Mouse (Mus musculus): ENCODE data around the gene Tnfrsf18. TPM values are rescaled to one million over a fixed set of nuclear protein-coding genes. Genes with fewer than 3 reads are reported as not detected.

Gene Tnfrsf18
- polyA plus RNA-seq, 1 experiment from 2014 or later: 2.0 TPM

DNA sequence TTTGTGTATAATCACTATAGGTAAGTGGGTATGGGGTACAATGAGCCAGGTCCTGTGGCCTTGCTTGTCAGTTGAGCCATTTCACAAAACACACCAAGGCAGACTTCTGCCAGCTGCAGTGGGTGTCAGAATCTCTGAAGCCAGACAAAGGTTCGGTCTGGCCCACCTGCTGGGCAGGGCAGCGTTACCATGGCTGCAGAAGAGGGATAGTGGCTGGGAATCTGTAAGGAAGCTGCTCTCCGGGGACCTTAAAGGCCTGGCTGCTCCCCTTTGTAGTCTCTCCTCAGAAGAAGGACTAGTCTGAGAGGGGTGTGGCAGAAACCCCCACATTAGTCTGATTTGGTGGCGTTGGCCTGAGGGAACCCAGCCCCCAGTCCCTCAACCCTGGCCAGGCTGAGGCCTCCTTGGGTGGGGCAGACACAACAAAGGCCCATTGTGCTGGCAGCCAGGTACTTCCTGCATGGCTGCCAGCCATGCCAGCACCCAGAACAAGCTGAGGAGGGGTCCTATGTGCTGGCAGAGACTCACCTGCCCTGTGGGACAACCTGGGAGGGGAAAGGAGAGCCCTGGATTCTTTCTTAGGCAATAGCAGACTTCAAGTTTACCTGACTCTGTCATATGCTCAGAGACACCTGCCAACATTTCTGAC, 38.0 kb downstream of the Tnfrsf18 start:
- Histone ChIP-seq H3K27me3 (replicated peaks) (peaks cover 4% of the 10 kb centered on the region; the same call in 1 of the 2 replicates), H3K9ac (no peak overlapping the region), H3K27ac (no peak overlapping the region), H3K36me3 (no peaks in the 10 kb centered on the region), H3K4me1 (peaks cover 6% of the 10 kb centered on the region), H3K9me3 (no peaks in the 10 kb centered on the region), H3K4me3 (no peak overlapping the region), H3K4me2 (replicated peaks) (no peak overlapping the region)
- ATAC-seq (ENCODE audit: low FRiP score, low read depth): peak; percentile 41; the same call in 1 of the 2 replicates
- 6% methylated on average over 4 of the region's 4 CpGs for WGBS

DNA sequence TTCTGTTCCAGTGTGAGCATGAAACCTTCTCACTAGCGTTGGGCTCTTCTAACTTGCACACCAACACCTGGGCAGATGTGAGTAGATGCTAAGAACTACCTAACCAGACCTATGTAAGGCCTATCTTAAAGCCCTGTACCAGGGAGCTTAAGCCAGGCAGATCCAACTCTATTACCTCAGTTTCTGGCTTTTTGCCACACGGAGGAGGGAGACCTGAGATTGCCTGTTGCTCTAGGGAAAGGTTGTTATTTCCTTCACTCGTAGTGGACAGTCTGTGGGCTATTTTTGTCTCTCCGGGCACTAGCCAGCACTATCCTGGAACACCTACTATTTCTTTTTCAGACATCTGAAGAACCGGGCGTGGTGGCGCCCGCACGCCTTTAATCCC, 38.5 kb downstream of the Tnfrsf18 start:
- Histone ChIP-seq H3K4me2 (replicated peaks) (no peak overlapping the region), H3K9me3 (no peaks in the 10 kb centered on the region), H3K27me3 (replicated peaks) (peaks cover 4% of the 10 kb centered on the region; the same call in 1 of the 2 replicates), H3K27ac (no peak overlapping the region), H3K9ac (no peak overlapping the region), H3K4me1 (peaks cover 6% of the 10 kb centered on the region), H3K4me3 (no peak overlapping the region), H3K36me3 (no peaks in the 10 kb centered on the region)
- ATAC-seq (ENCODE audit: low FRiP score, low read depth): no peak
- 86% methylated on average over 9 of the region's 9 CpGs for WGBS

DNA sequence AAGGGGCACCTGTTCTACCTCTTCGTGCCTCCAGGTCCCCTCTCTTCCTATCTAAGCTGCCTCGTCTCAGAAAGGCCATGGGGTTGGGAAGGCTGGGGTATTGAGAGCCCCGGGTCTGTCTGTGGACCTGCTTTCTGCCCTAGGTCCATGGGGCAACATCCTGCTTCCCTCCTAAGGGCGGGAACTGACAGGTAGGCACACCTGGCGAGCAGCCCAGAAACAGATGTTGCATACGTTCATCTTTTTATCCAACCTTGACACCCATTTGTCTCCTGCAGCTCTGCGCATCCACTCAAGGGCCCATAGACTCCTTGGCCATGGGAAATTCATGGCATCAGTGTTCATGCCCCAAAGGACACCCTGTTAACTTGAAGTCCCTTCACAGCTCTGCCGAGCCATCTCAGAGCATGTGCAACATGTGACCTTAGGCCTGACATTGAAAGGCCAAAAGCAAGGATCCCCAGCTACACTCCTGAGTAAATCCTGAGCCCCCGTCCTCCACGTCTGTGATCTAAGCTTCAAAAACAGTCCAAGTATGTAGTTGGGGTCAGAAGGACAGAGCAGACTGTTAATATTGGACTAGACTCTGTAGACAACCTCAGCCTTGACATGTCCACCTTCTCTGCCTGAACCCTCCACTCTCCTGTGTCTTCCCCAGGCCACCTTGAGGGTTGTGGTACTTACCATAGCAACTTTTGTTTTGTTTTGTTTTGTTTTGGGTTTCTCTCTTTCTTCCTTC, 39.4 kb downstream of the Tnfrsf18 start:
- no peak overlapping the region for H3K9ac ChIP-seq
- peaks cover 10% of the 10 kb centered on the region for H3K4me1 ChIP-seq
- no peaks in the 10 kb centered on the region for H3K36me3 ChIP-seq
- no peaks in the 10 kb centered on the region for H3K9me3 ChIP-seq
- H3K27ac ChIP-seq: no peak overlapping the region
- no peak overlapping the region for H3K4me2 ChIP-seq (replicated peaks)
- H3K27me3 ChIP-seq (replicated peaks): no peaks in the 10 kb centered on the region
- WGBS: 88% methylated on average over 10 of the region's 10 CpGs
- H3K4me3 ChIP-seq: no peak overlapping the region
- ATAC-seq (ENCODE audit: low FRiP score, low read depth): no peak

DNA sequence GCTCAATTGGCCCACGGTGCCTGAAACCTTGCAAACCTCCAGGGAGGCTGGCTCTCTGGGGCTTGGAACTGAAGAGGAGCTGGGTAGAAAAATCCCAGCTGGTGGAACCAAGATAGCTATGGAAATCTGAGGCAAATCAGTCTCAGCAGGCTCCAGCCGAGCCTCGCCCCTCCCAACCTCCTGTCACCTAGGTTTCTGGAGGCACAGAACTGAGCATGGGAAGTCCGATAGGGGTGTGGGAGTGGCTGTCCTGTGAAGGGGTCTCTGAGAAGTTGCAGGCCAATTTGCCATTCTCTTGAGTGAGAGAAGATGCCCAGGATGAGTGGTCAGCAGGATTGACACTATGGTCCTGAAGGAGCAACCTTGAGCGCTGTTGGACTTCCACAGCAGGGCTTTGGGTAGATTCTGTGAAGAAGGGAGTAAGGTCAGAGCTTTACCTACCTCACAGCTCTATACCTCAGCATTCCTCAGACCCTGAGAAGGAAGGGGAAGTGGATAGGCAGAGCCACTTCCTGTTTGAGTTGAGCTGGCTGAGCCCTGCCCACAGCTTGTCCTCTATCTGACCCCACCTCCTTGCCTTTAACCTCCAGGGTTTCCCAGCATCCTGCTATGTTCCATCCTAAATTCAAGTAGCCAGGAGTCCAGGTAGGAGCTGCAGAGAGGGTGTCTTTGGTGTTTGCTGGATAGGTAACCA, 41.4 kb downstream of the Tnfrsf18 start:
- Histone ChIP-seq H3K27ac (no peak overlapping the region), H3K9me3 (no peaks in the 10 kb centered on the region), H3K4me1 (peaks cover 14% of the 10 kb centered on the region), H3K9ac (no peak overlapping the region), H3K27me3 (replicated peaks) (no peaks in the 10 kb centered on the region), H3K4me3 (no peak overlapping the region), H3K4me2 (replicated peaks) (no peak overlapping the region), H3K36me3 (no peaks in the 10 kb centered on the region)
- no peak for ATAC-seq (ENCODE audit: low FRiP score, low read depth)
- WGBS: 74% methylated on average over 5 of the region's 5 CpGs

DNA sequence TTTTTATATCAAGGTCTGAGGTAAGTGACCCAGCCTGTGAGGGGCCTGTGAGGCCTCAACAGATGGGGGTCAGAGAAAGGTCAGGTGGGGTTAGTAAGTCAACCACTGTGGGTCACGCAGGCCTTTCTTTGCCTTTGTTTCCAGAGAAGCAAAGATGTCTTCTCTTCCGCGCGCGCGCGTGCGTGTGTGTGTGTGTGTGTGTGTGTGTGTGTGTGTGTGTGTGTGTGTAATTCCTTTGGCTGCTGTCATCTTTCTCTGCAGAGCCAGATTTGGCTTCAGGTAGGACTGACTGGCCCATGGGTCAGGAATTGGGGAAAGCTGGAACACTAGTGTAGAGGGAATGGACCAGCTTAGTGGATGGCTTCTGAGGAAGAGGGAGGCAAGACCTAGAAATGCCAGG, 43.7 kb downstream of the Tnfrsf18 start:
- Histone ChIP-seq H3K4me3 (no peak overlapping the region), H3K4me2 (replicated peaks) (no peak overlapping the region), H3K27me3 (replicated peaks) (no peaks in the 10 kb centered on the region), H3K27ac (no peak overlapping the region), H3K9ac (no peak overlapping the region), H3K4me1 (peaks cover 8% of the 10 kb centered on the region; the same call in 1 of the 2 replicates), H3K9me3 (no peaks in the 10 kb centered on the region), H3K36me3 (no peaks in the 10 kb centered on the region)
- no peak for ATAC-seq (ENCODE audit: low FRiP score, low read depth)
- WGBS: 82% methylated on average over 8 of the region's 8 CpGs

DNA sequence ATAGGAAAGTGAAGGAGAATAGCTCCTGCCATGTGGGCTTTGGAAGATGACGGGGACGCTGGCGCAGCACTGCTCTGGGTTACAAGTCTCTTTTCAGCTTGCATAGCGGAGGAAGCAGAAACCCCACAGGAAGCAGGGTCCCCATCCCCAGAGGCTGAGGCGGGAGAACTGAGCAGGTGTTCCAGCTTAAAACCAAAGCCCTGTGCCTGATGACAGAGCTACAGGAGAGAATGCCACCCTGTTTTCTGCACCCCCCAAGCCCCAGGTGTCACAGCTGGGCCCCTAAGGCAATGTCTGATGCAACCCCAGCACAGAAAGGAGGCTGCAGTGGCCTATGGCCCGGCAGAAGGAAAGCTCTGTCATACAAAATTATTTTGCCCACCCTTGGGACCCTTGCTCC, 44.3 kb downstream of the Tnfrsf18 start:
- no peak overlapping the region for H3K4me3 ChIP-seq
- no peaks in the 10 kb centered on the region for H3K9me3 ChIP-seq
- H3K9ac ChIP-seq: no peak overlapping the region
- peaks cover 8% of the 10 kb centered on the region; the same call in 1 of the 2 replicates for H3K4me1 ChIP-seq
- no peak overlapping the region for H3K4me2 ChIP-seq (replicated peaks)
- no peaks in the 10 kb centered on the region for H3K27me3 ChIP-seq (replicated peaks)
- WGBS: 34% methylated on average over 6 of the region's 6 CpGs
- ATAC-seq (ENCODE audit: low FRiP score, low read depth): 0 out of 2 replicates have a peak, but pooled peaks have one; percentile 7
- no peak overlapping the region for H3K27ac ChIP-seq
- no peaks in the 10 kb centered on the region for H3K36me3 ChIP-seq

DNA sequence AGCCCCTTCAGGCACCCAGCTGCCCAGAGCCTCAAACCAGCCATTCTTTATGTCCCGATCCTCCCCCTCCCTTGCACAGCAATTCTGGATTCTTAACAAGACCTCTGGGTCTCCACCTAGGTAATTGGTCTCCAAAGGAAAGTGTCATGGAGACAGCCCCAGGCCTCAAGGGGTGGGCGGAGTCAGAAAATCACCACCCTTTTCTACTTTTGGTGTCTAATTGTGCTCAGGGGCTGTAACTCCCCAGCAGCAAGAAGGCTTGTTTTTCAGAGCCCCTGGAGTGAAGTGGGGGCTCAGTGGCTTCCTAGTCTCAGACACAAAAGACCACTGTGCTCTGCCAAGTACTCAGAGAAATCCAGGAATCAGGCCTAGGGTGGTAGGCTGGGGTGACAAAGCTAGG, 44.8 kb downstream of the Tnfrsf18 start:
- Histone ChIP-seq H3K4me3 (no peak overlapping the region), H3K4me2 (replicated peaks) (no peak overlapping the region), H3K4me1 (peaks cover 8% of the 10 kb centered on the region; the same call in 1 of the 2 replicates), H3K36me3 (no peaks in the 10 kb centered on the region), H3K27me3 (replicated peaks) (no peaks in the 10 kb centered on the region), H3K9ac (no peak overlapping the region), H3K27ac (no peak overlapping the region), H3K9me3 (no peaks in the 10 kb centered on the region)
- ATAC-seq (ENCODE audit: low FRiP score, low read depth): peak; percentile 13; the same call in 1 of the 2 replicates
- WGBS: 17% methylated on average over 2 of the region's 2 CpGs

DNA sequence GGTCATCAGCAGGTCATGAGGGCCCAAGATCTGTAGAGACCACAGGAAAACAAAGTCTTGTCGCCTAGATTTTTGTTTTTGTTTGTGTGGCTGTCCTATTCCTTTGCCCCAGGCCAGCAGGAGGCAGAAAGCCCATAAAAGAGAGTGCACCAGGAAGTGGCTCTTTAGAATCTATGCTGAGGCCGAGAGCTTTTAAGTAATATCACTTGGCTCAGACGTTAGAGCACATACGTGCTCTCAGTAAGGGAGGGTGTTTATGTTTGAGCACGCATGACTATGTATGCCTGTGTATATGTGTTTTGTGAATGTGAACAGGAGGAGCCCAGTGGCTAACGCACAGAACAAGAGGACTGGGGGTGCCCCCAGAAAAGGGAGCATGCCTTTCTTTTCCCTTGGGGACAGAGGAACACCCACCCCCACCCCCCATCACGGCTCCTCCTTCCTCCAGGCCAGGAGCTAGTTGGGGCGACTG, 51.0 kb downstream of the Tnfrsf18 start:
- peak overlapping the region; percentile 60 for H3K4me2 ChIP-seq (replicated peaks)
- peaks cover 27% of the 10 kb centered on the region for H3K27me3 ChIP-seq (replicated peaks)
- H3K4me1 ChIP-seq: peaks cover 14% of the 10 kb centered on the region
- no peak overlapping the region for H3K27ac ChIP-seq
- no peaks in the 10 kb centered on the region for H3K9me3 ChIP-seq
- WGBS: 9% methylated on average over 8 of the region's 8 CpGs
- no peak for ATAC-seq (ENCODE audit: low FRiP score, low read depth)
- no peaks in the 10 kb centered on the region for H3K36me3 ChIP-seq
- no peak overlapping the region for H3K9ac ChIP-seq
- no peak overlapping the region for H3K4me3 ChIP-seq

DNA sequence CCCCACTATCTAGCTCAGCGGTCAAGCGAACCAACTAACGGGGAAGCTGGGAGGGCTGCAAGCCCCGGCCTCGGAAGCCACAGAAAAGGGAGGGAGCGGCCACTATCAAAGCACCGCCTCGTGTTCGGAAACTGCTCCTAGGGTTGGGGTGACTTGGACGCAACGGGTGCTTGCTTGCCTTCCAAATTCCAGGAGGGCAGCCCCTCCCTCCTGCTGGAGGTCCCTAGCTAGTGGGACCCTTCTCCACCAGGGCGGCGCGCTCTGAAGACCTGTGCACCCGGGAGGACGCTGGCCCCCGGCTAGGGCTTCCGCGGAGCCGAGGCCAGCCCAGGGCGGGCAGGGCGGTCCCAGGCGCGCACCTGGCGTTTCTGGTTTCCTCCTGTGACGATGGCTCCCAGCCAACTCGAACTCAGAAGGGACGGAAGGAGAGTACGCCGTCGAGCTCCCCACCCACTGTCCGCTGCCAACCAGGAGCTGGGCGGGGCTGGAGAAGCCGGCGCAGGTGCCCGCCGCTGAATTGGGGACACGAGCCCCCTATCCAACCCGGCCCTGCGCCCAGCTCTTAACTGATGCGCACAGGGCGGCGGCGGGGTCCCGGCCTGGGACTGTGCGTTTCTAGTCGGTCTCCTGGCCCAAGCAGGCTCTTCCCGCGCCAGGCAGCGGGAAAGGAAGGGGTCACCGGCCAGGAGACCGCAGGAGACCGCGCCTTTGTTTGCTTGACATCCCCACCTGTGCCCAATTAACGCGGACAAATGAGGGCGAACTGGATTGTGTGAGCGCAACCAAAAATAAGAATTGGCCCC, 51.7 kb downstream of the Tnfrsf18 start:
- ATAC-seq (ENCODE audit: low FRiP score, low read depth): peak; percentile 41; the same call in 1 of the 2 replicates
- Histone ChIP-seq H3K9ac (peak overlapping the region; percentile 48), H3K4me2 (replicated peaks) (peak overlapping the region; percentile 60), H3K36me3 (no peaks in the 10 kb centered on the region), H3K4me3 (peak overlapping the region; percentile 38), H3K4me1 (peaks cover 14% of the 10 kb centered on the region), H3K27ac (no peak overlapping the region), H3K27me3 (replicated peaks) (peaks cover 27% of the 10 kb centered on the region), H3K9me3 (no peaks in the 10 kb centered on the region)
- WGBS: under 1% methylated on average over 58 of the region's 58 CpGs
